Mouse (Mus musculus) adrenal gland, postnatal 36 days (tissue): ENCODE data around the gene Hrct1. TPM values are rescaled to one million over a fixed set of nuclear protein-coding genes. Genes with fewer than 3 reads are reported as not detected.

Source experiments
- DNase-seq, 2 experiments: peaks; one replicate each; pipeline ENCODE4 v3.0.0; 2021; ENCODE audit warnings: mixed read lengths in 1 of 2
- total RNA-seq, 2 experiments: library from RNA; stranded (reverse); gene quantifications; 2 replicates each; pipeline ENCODE4 v1.2.3; 2021

The Hrct1 gene
- total RNA-seq, 2 experiments from 2014 or later, result 2.3 to 3.9 TPM

GRCm38 (mm10) chr4:43771626-43772025, 44.6 kb downstream of the Hrct1 start:
- DNase-seq, result no peak

GRCm38 (mm10) chr4:43772304-43772703, 45.3 kb downstream of the Hrct1 start:
- DNase-seq, result no peak

Other genes starting within 250 kb of the Hrct1 start
- not detected for gene Sit1, start 243.5 kb upstream of the Hrct1 start, total RNA-seq
- gene Ccdc107, start 234.3 kb upstream of the Hrct1 start, total RNA-seq, result 10 to 100 TPM; 57.3 to 59.3 TPM
- 1 to 10 TPM; 2.6 to 3.5 TPM for gene Arhgef39, start 227.5 kb upstream of the Hrct1 start, total RNA-seq
- gene Car9, start 220.2 kb upstream of the Hrct1 start, total RNA-seq, result 1 to 10 TPM in 1 of 2 experiments, under 1 TPM in 1; 0.49 to 1.2 TPM
- 100 to 1,000 TPM in 1 of 2 experiments, 10 to 100 TPM in 1; 69.6 to 143 TPM for gene Tpm2, start 203.4 kb upstream of the Hrct1 start, total RNA-seq
- 100 to 1,000 TPM; 117 to 170 TPM for gene Creb3, start 164.9 kb upstream of the Hrct1 start, total RNA-seq
- gene Tln1, start 164.5 kb upstream of the Hrct1 start, total RNA-seq, result 100 to 1,000 TPM; 241 to 244 TPM
- gene Rgp1, start 148.5 kb upstream of the Hrct1 start, total RNA-seq, result 10 to 100 TPM; 40.5 to 53.3 TPM
- gene Gba2, start 148.3 kb upstream of the Hrct1 start, total RNA-seq, result 10 to 100 TPM; 11.0 to 11.5 TPM
- 1 to 10 TPM; 3.2 to 3.4 TPM for gene Msmp, start 142.7 kb upstream of the Hrct1 start, total RNA-seq
- gene Npr2, start 95.3 kb upstream of the Hrct1 start, total RNA-seq, result 10 to 100 TPM; 27.7 to 37.9 TPM
- under 1 TPM; 0.30 to 0.40 TPM for gene Spag8, start 73.6 kb upstream of the Hrct1 start, total RNA-seq
- gene Hint2, start 70.7 kb upstream of the Hrct1 start, total RNA-seq, result 10 to 100 TPM; 76.8 to 79.3 TPM
- 1 to 10 TPM; 4.7 to 5.0 TPM for gene Tmem8b, start 58.2 kb upstream of the Hrct1 start, total RNA-seq
- gene Fam221b, start 58.0 kb upstream of the Hrct1 start, total RNA-seq, result under 1 TPM; 0.20 TPM
- gene Olfr70, start 26.4 kb upstream of the Hrct1 start, total RNA-seq, result not detected
- not detected for gene Olfr71, start 16.9 kb upstream of the Hrct1 start, total RNA-seq
- gene Spaar, start 2.8 kb downstream of the Hrct1 start, total RNA-seq, result 1 to 10 TPM; 1.7 to 2.6 TPM
- gene Olfr159, start 43.8 kb downstream of the Hrct1 start, total RNA-seq, result not detected
- gene Olfr156, start 96.7 kb downstream of the Hrct1 start, total RNA-seq, result not detected
- gene Olfr157, start 113.0 kb downstream of the Hrct1 start, total RNA-seq, result not detected
- gene Olfr155, start 124.4 kb downstream of the Hrct1 start, total RNA-seq, result not detected
- 10 to 100 TPM; 20.6 to 22.0 TPM for gene Reck, start 148.3 kb downstream of the Hrct1 start, total RNA-seq
- gene Glipr2, start 230.2 kb downstream of the Hrct1 start, total RNA-seq, result 1 to 10 TPM; 3.7 to 5.3 TPM